Mouse (Mus musculus): ENCODE measurements around the gene Mboat7.
"Not testable (repeated sequence)": the region's sequence is repeated elsewhere in the genome, so short reads cannot be mapped to it uniquely, and the experiment has no call there.

Gene Mboat7

DNA sequence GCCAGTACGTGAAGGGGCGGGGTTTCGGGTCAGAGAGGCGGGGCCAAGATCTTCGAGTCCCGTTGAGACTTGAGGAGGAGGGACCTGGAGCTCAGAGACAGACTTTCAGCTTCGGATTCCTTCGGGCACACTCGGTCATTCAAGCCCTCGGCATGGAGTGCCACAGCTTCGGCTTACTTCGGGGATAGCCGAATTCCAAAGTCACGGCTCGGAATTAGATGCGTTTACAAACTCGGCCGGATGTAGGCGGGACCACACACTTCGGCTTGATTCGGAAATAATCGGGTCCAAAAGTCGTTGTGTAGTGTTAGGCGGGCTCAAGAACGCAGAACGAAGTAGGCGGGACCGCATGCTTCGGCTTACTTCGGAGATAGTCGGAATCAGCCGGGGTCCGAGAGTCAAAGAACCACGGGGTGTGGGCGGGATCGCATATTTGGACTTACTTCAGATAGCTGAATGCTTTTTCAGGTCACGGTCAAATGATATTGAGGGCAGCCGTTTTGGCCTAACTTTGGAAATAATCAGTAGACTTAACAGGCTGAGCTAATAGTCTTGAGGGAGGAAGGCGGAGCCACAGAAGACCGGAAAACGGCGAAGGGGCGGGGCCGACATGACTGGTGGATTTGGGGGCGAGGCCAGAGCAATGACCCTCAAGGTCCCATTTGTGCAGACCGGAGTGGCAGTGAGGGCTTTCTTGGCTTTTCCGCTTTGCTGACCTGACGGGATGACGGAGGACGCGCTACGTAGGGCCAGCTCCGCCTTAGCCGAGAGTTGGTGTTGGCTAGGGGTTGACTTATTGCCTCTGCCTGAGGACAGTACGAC is at the start of gene Mboat7:
Gene Mboat7, minus strand, starts transcription at position 537 of the 822 bp plus-strand sequence.
- DNase-seq, result peak; percentile 99

DNA sequence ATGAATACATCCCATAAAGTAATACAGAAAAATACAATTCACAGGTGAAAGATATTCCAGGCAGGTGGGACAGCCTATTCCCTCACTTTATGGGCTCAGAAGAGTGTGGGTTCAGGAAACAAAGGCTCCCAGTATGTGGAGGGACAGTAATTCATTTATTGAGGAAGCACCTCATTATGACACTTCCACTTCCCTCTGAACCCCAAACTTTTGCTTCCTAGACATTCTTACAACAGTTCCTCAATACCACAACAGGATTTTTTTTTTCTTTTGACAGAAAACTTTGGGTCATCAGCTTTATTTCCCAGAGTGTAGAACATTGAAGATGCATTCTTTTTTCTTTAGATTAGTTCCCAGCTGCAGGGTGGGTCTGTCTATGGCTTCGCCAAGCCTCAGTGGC is 39.4 kb upstream of the Mboat7 start:
- not testable (repeated sequence) for DNase-seq

DNA sequence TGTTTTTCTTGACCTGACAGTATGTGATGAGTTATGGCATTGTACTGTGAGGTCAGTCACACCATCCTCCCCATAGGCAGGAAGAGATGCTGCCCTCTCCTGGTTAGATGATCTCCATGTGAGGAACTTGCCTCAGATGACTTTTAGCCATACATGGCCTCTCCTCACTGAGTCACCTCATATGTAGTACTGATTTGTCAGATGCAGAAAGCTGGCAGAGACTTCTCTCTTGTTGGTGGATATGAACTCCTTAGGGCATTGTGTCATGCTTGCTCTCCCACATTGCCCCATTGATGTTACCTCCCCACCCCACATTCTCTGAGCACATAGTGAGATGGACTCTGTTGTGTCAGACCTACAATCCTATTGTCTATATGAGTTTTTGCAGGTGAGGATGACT is 32.1 kb upstream of the Mboat7 start:
- not testable (repeated sequence) for DNase-seq

DNA sequence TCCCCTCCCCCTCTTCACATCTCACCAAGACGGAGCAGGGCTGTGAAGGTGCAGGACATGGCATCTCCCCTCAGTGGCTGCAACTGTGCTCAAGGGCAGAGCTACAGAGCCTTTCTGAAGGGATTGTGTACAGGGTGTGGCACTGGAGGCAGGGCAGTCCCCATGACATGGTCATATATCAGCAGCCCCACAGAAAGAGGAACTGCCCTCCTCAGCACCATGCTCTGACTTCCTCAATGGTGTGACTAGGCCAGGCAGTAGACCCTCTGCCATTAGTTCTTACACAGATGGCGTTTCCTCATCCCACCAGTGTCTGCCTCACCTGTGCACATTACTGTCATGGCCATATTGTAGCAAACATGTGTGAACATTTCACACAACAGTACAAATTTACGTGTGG is 26.9 kb upstream of the Mboat7 start, which contains the start of gene Pirb:
Gene Pirb, minus strand, starts transcription at position 124 of the 400 bp plus-strand sequence.
- DNase-seq, result not testable (repeated sequence)

DNA sequence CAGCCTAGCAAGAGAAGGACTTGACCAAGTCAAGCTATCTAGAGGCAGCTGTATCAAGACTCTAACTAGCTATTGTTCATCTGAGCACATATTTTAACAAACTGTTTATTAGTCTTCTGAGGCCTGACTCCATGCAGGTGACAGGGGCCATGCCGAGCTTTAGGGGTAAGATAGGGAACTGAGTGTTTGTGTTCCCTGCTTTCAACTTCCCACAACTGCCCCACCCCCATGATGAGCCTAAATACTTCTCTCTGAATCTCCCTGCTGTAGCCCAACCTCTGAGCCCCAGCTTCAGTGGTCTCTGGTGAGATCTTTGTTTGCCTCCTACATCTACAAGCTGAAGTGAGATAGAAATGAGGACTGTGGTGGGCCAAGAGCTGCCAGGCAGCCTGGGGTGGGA is 21.9 kb upstream of the Mboat7 start:
- no peak for DNase-seq

DNA sequence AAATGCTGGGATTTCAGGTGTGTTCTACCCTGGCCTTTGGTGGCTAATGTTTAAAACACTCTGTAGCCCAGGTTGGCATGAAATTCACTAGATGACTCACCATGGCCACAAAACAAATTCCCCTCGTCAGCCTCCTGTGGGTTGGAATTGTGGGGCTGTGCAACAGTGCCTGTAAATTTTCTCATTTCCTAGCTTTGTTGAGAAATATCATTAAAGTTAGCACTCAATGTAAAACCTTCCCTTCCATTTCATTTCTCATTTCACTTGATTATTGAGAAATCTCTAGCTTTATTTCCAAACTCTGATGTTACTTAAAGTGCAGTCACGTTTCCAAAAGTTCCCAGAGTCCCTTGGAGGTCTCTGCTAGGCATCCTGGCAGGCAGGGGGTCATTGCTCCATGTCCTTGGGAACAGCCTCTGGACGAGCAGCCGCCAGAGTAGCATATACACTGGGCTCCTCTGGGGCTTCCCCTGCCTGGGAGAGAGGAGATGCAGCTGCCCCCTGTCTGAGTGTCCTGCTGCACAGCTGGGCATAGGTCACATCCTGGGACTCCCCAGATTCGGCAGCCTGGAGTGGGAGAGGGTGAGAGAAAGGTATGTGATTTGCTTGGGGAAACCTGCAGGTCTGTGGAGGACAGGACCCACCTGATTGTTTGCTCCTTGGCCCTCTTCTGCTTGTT is 19.1 kb upstream of the Mboat7 start:
- no peak for DNase-seq

DNA sequence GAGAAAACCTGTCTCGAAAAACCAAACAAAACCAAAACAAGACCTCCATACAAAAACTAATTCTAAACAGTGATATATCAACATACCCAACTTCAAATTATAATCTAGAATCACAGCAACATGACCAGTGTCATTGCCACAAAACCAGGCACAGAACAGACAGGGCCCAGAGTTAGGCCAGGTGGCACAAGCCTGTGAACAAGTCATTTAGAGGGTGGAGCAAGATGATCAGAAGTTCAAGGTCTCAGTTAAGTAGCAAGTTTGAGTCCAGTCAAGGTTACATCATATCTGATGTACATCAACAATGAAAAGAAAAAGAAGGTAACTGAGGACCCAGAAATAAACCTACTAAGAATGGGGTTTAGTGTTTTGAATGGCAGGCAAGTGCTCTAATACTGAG is 15.7 kb upstream of the Mboat7 start:
- no peak for DNase-seq

DNA sequence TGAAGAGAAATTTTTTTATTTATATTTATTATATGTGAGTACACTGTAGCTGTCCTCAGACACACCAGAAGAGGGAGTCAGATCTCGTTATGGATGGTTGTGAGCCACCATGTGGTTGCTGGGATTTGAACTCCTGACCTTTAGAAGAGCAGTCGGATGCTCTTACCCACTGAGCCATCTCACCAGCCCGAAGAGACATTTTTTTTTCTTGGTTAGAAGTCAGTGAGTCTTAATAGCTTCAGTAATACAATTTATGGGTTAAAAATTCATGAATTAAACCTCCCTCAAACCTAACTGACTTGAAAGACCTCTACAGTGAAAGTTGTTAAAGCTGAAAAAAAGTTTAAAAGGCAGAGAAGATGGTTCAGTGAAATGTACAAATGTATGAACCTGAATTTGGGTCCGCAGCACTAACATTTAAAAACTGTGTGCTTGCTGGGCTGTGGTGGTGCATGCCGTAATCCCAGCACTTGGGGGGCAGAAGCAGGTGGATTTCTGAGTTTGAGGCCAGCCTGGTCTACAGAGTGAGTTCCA is 15.2 kb upstream of the Mboat7 start:
- not testable (repeated sequence) for DNase-seq

DNA sequence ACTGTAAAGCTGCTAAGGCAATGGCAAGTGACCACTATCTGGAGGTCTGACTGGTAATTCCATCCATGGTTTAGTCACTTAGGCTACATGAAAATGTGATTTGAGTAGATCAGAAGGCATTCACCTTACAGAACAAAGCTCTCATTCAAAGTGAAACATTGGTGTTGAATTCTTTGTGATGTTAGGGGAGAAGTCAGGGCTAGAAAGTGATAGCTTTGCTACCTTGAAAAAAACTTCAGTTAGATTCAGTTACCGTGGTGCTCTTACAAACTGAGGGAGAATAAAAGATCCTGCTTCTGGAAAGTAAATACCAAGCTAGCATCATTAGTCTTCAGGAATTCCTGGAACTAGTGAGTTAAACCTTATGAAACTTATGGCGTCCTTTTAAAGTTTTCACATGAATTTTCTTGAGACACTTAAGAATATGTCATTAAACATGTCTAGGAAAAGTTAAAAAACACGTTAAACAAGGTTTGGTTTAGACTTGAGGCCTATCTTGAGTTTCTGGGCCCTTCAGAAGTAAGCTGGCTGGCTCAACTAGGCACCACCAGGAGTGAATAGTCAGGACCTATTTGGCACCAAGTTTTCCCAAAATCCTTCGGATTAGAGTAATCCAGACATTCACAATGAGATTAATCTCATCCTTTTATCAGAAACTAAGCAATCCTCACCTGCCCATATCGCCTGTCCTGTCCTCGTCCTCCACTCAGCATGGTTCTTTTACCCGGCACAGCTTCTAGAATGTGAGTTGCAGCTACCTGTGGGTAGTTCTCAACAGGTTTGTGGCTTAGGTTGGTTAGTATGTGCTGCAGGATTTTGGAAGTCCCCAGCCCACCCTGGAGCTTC is 14.5 kb upstream of the Mboat7 start:
- no peak for DNase-seq

DNA sequence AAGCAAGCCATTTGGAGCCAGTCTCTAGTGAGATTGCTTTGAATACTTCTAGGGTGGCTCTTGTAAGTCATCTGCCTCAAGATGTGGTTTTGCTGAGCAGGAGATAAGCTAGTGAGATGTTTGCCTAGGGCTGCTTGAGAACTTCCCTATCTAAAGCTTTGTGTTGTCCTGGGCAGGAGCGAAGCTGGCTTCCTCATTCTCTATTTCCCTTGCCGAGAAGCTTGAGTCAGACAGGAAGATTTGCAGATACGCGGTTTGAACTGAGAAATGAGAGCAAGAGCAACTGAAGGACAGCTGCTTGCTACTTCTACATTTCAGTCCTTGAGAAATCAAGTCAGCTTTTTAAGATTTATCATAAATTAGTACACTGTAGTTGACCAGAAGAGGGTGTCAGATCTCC is 13.7 kb upstream of the Mboat7 start:
- DNase-seq, result no peak

DNA sequence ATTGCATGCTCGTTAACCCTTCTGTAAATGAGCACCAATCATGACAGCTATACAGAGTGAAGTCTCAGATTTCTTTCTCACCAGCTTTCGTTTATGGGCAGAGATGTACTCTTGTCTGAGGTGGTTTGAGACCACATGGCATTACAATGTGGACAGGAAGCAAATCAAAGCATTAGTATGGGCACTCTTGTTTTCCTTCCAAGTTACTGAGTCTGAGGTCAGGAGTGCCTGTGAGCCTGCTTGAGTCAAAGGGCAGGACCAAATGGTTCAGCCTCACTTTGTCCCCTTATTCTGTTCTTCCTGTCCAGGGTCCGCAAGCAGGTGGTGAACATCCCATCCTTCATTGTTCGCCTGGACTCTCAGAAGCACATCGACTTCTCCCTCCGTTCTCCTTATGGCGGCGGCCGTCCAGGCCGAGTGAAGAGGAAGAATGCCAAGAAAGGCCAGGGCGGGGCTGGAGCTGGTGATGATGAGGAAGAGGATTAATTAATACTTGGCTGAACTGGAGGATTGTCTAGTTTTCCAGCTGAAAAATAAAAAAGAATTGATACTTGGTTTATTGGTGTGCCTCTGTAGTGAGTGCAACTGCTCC is 13.1 kb upstream of the Mboat7 start:
- DNase-seq, result no peak

DNA sequence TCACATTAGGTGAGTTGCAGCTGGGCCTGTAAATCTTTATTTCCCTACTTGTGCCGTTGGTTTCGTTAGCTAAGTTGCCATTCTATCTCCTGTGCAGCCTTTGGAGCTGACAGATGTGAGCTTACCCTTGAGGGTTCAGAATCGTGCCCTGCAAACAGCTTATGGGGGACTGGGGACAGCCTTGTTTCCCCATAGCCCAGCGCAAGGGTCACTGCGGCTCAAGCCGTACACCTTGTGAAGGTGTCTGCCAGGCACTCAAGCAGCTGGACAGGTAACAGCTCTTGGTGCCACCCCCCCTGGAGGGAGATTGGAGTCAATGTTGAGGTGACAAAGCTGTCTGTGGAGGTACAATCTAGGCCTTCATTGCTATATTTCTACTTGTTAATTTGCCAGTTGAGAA is 12.6 kb upstream of the Mboat7 start:
- DNase-seq, result no peak

DNA sequence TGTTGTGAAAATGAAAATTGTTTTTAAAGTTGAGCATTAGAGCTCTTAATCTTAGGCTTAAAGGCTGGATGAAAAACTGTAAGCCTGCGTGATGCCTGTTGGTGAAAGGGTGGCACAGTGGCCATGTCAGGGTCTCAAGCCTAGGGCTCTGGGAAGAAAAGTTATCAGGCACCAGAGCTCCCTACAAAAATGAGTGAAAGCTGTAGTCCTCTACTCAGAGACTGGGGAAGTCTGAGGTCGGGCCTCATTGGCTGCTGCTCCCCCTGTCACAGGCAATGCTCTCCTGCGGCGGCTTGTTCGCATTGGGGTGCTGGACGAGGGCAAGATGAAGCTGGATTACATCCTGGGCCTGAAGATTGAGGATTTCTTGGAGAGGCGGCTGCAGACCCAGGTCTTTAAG is 12.1 kb upstream of the Mboat7 start:
- not testable (repeated sequence) for DNase-seq

DNA sequence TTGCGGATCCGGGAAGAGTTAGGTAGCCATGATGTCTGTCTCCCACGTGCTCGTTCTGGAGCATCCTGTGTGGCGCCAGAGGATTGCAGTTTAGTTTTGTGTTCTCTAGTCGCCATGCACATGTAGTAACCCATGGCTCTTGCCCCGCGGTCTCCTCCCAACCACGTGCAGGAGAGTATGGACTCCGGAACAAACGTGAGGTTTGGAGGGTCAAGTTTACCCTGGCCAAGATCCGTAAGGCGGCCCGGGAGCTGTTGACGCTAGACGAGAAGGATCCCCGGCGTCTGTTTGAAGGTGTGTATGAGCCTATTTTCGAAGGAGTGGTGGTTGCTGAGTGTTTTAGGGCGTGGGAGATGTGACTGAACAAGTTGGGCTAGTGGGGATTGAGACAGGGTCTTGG is 11.2 kb upstream of the Mboat7 start:
- no peak for DNase-seq

DNA sequence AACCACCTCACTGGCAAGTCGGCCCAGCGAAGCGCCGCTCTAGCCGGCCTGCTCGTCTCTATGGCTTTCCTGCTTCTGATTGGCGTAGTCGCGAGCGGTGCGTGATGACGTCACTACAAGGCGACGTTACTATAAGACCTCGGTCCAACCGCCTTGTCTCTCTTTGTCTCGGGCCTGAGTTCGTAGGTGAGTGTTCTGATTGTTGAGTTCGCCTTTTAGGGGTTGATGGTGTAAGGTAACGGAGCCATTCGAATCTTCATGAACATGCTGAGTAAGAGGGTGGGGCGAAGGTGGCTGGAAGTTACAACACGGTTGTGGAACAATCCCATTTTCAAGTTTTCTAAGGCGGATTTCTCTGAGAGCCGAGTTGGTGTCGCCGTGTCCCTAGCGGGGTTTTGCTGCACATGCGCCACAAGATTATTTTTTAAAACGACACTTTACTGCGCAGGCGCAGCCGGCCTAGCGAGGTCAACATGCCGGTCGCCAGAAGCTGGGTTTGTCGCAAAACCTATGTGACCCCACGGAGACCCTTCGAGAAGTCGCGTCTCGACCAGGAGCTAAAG is 10.6 kb upstream of the Mboat7 start, which contains the start of gene Rps9:
Gene Rps9, plus strand, starts transcription at position 115 of the 563 bp plus-strand sequence.
- DNase-seq, result peak; percentile 96

DNA sequence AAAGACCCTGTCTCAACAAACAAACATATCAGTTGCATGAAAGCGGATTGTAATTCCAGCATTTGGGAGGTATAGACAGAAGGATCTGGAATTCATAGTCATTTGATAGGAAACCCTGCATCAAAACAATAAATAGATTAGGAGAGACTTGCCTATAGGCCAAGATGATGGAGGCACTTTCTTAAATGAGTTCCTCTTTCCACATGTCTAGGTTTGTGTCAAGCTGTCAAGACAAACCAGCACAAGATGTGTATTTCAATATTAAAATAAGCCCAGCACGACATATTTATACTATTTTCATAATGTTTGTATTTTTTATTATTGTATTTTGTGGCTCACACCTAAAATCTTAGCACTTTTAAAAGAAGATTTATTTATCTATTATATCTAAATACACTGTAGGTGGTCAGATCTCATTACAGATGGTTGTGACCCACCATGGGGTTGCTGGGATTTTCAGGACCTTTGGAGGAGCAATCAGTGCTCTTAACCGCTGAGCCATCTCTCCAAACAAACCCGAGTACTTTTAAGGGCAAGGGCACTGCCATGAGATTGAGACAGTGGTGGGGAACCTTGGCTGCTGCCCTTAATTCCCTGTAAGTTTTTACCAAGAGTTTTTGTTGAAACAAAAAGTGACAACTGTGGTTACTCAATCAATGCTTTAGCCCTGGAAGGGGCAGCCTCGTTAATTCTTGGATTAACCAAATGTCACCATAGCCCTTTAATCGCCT is 10.0 kb upstream of the Mboat7 start:
- DNase-seq, result no peak

DNA sequence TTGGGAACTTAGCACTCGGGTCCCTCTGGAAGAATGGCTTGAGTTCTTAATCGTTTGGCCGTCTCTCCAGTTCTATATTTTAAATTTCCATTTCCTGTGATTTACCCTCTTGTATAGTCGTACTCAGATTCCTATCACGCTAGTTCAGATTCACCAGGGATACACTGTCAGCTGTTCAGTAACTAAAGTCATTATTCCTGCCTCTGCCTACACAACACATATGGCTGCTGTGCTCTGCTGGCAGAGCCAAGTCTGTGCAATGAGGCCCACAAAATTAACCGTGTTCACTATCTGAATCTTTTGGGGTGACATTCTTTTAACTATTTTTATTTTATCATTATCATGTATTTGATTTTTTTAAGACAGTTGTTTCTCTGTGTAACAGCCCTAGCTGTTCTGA is 5.1 kb upstream of the Mboat7 start:
- no peak for DNase-seq

DNA sequence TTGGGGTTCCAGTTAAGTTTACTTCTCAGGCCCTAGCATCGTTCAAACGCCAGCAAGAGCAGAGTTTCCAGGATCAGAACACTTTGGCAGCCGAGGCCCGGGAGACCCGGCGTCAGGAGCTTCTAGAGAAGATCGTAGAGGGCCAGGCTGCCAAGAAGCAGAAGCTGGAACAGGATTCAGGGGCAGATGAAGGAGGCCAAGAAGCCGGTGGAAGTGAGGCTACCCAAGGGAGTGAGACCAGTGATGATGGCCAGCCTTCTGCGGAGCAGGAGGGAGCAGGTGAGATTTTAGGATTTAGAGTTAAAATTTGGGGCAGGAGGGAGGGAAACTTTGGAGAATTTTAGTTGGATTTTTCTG is 1.6 kb upstream of the Mboat7 start:
- peak; percentile 32 for DNase-seq

DNA sequence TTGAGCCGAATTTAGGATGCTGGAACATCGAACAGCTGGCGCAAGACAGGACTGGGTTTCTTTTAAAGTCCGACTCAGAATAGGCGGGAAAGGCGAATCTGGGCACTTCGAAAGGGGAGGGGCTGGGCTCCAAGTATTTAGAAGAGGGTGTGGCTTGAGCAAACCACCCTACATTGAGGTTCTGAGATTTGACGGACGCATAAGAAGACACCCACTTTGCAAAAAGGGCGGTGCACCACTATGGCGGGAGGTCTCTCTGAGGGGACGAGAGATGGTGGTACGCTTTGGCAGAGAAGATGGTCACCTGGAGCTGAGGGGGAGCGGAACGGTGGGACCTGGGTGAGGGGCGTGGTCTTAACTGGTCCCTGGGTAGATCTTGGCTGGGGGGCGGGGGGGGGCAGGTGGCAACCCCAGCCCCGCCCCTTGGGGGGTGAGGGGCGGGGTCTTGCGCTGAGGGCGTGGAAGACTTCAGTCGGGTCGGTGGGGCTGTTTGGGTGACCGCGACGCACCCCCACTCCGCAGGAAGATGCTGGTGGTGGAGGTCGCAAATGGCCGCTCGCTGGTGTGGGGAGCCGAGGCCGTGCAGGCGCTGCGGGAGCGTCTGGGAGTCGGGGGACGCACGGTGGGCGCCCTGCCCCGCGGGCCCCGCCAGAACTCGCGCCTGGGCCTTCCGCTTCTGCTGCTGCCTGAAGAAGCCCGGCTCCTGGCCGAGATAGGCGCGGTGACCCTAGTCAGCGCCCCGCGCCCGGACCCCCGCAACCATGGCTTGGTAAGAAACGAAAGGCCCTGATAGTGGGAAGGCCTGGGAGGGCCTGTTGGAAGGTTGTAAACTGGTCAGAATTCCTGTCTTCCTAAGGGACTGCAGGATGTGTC is 989 bp upstream of the Mboat7 start:
- peak; percentile 79 for DNase-seq

DNA sequence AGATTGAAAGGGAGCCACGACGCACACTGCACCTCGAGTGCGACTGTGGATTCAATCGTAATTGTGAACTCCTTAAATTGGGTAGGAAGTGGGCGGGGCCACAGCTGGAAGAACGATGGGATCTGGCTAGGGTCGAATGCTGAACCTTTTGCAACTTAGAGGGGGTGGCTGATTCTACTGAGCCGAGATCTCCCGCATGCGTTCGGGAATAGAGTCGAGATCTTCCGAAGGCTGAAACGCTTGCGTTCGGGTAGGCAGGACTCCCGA is 419 bp upstream of the Mboat7 start:
- DNase-seq, result peak; percentile 75
